Mouse (Mus musculus) heart, adult 2 months (tissue): ENCODE results near the gene Gps2.

ENCODE experiments used
- CTCF ChIP-seq: fragments of 200-600 bp; IDR thresholded peaks from 2 replicates; pipeline ENCODE4 v1.8.1; 2022; ENCODE audit warnings: antibody characterized with exemption, mild to moderate bottlenecking, moderate library complexity
- EP300 ChIP-seq: fragments of 200-500 bp; IDR thresholded peaks from 2 replicates; pipeline ENCODE4 v1.6.1; 2011; ENCODE audit warnings: low read depth, low read length, control low read depth; ENCODE audit not compliant: insufficient read depth
- POLR2A ChIP-seq: fragments of 200-500 bp; IDR thresholded peaks from 2 replicates; pipeline ENCODE4 v1.6.1; 2011; ENCODE audit warnings: mild to moderate bottlenecking, low read depth, low read length, control low read depth; ENCODE audit not compliant: insufficient read depth

DNA sequence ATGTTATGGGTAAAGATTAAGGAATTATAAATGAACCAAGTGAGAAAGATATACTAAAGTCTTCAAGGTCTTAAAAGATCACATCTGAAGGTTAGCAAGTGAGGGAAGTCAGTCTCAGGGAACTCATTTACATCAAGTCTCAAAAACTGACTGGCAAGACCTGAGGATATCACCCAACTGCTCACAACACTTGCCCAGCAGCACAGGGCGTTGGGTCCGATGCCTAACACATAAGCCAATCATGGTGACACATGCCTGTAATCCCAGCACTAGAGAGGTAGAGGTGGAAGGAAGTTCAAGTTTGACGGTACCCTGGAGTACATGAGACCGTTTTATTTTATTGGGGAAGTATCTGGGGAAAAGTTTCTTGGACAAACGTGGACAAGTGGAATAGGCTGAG is 4.4 kb downstream of the Gps2 start:
- TF ChIP-seq CTCF = no peak
- TF ChIP-seq EP300 = no peak
- TF ChIP-seq POLR2A = no peak
